Mouse (Mus musculus) erythroblast, embryonic 14.5 days (primary cell): ENCODE results near the gene Vps8. TPM values are rescaled to one million over a fixed set of nuclear protein-coding genes. Genes with fewer than 3 reads are reported as not detected.

Experiments used
- H3K27me3 ChIP-seq: 2 replicates; pipeline ENCODE4 v1.6.1; 2012; ENCODE audit warnings: inconsistent platforms; ENCODE audit not compliant: control insufficient read depth
- H3K36me3 ChIP-seq: 2 replicates; pipeline ENCODE4 v1.6.1; 2012; ENCODE audit warnings: mild to moderate bottlenecking, inconsistent platforms; ENCODE audit not compliant: control insufficient read depth
- H3K4me1 ChIP-seq: 2 replicates; pipeline ENCODE4 v1.6.1; 2012; ENCODE audit warnings: inconsistent platforms; ENCODE audit not compliant: control insufficient read depth
- H3K4me3 ChIP-seq: replicated peaks from 2 replicates; pipeline ENCODE3; 2012; ENCODE audit warnings: moderate library complexity, mild to moderate bottlenecking, inconsistent platforms
- H3K9me3 ChIP-seq: 2 replicates; pipeline ENCODE4 v1.6.1; 2012; ENCODE audit warnings: low read length, inconsistent platforms, mixed read lengths; ENCODE audit not compliant: control insufficient read depth
- GATA1 ChIP-seq: IDR thresholded peaks from 2 replicates; pipeline ENCODE4 v1.6.1; 2012; ENCODE audit warnings: low read length, inconsistent platforms, mixed read lengths
- TAL1 ChIP-seq: IDR thresholded peaks from 3 replicates; pipeline ENCODE4 v1.6.1; 2012; ENCODE audit warnings: low read length, inconsistent platforms, mixed read lengths
- polyA plus RNA-seq: library from polyadenylated mRNA; stranded (reverse); fragments of >175 nt; gene quantifications from 2 replicates; pipeline ENCODE4 v1.2.3, GENCODE M21; 2012

The Vps8 gene
- polyA plus RNA-seq, 1 experiment, result 3.1 TPM

DNA sequence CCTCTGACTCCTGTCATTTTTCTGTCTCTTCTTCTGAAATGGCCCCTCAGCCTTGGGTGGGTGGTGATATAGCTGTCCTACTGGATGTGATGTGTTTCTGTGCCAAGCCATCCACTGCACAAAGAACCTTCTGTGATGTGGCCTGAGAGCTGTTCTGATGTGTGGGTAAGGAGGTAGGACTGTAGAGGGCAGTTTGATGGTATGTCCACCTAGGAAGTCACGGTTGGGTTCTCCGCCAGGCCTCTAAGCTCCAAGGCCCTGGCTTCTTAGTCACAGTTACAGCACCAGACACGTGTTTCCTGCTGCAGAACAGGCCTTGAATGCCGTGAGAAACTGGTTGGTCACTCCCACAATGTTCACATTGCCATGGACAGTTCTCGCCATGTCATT lies 184.7 kb downstream of the Vps8 start:
- Histone ChIP-seq H3K4me3 (no peak overlapping the region), H3K27me3 (no peaks in the 10 kb centered on the region), H3K9me3 (no peaks in the 10 kb centered on the region), H3K36me3 (no peaks in the 10 kb centered on the region), H3K4me1 (no peaks in the 10 kb centered on the region)
- TF ChIP-seq TAL1 (no peak), GATA1 (no peak)

- Histone ChIP-seq H3K4me1 (no peaks in the 10 kb centered on the region), H3K4me3 (no peak overlapping the region), H3K9me3 (no peaks in the 10 kb centered on the region), H3K36me3 (no peaks in the 10 kb centered on the region), H3K27me3 (no peaks in the 10 kb centered on the region)
- TF ChIP-seq GATA1 (no peak), TAL1 (no peak)
Observed at GRCm38 (mm10) chr16:21608176-21608865, 185.4 kb downstream of the Vps8 start.

GRCm38 (mm10) chr16:21610473-21610872 lies 187.6 kb downstream of the Vps8 start:
- Histone ChIP-seq H3K36me3 (no peaks in the 10 kb centered on the region), H3K27me3 (no peaks in the 10 kb centered on the region), H3K4me1 (no peaks in the 10 kb centered on the region), H3K9me3 (no peaks in the 10 kb centered on the region), H3K4me3 (no peak overlapping the region)
- no peak for TF ChIP-seq TAL1

DNA sequence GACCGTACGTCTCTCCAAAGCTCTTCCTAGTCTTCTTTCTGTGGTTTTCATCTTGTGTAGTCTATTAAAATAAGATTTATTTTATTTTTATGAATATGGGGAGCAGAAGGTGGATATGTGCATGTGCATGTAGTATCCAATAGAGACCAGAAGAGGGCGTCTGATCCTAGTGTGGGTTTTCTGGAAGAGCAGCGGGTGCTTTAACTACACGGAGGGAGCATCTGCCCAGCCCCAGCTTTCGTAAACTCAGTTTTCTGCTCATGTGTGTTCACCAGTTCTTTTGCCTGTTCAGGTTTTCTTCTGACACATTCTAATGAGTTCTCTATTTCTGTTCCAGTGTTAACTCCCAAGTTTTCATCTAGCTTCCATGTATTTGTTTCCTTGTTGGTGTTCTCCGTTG lies 192.9 kb downstream of the Vps8 start:
- Histone ChIP-seq H3K9me3 (no peaks in the 10 kb centered on the region), H3K36me3 (no peaks in the 10 kb centered on the region), H3K27me3 (no peaks in the 10 kb centered on the region), H3K4me3 (no peak overlapping the region), H3K4me1 (no peaks in the 10 kb centered on the region)
- TF ChIP-seq TAL1 (no peak), GATA1 (no peak)

DNA sequence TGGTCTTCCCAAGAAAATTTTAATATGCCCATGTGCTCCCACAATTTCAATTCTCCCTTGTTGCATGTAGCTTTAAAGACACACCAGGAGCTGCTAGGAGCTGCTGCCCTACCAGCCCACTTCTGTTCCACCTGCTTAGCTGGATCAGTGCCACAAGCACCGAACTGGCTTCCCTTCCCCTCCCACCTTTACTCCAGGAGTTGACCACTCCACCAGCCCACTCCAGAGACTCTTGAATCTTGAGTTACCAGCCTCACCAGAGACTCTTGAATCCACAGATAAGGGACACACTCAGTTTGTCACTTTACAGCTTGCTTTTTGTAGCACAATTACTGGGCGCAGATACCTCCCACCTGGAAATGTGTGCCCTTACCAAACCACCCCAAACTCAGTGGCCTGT lies 197.7 kb downstream of the Vps8 start:
- Histone ChIP-seq H3K4me3 (no peak overlapping the region), H3K27me3 (no peaks in the 10 kb centered on the region), H3K36me3 (no peaks in the 10 kb centered on the region), H3K4me1 (no peaks in the 10 kb centered on the region), H3K9me3 (no peaks in the 10 kb centered on the region)
- TF ChIP-seq TAL1, result no peak
- TF ChIP-seq GATA1, result no peak

DNA sequence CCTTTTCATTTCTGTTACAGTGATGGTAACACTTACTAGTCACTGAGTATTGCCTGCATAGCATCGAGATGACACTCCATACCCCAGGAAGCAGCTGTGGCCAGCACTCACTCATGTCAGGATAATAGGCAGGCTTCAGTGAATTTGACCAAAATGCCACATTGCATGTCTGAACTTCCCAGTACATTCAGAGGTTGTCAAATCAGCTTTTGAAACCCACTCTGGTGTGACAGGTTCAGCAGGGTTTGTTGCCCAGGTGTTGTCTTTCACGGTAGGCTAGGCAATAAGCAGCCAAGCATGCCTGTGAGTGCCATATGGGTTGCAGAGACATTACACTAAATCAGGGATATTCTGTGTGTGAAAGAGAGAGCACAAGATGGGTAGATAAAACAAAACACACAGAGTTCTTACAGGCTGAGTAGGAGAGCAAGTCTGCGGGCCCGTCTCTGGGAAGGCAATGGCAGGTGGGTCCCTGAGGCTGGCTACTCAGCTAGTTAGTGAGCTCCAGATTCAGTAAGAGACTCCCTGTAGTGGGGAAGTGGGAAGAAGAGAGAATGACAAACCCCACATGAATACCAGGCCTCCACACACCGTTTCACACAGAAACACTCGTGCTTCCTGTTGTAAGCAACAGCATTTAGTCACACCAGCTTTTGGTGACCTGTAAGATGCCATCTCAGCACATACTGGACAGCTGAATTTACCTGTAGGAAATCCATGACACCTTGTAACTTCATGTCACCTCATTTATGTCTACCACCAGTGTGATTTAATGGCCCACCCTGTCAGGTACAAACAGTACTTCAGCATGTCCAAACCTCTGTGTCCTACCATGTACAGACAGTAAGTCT lies 203.1 kb downstream of the Vps8 start:
- Histone ChIP-seq H3K27me3 (no peaks in the 10 kb centered on the region), H3K36me3 (no peaks in the 10 kb centered on the region), H3K9me3 (no peaks in the 10 kb centered on the region), H3K4me3 (no peak overlapping the region), H3K4me1 (no peaks in the 10 kb centered on the region)
- no peak for TF ChIP-seq TAL1
- no peak for TF ChIP-seq GATA1

- H3K4me1 ChIP-seq, result no peaks in the 10 kb centered on the region
- no peaks in the 10 kb centered on the region for H3K27me3 ChIP-seq
- no peak for TF ChIP-seq TAL1
- TF ChIP-seq GATA1, result no peak
- H3K4me3 ChIP-seq, result no peak overlapping the region
- no peaks in the 10 kb centered on the region for H3K9me3 ChIP-seq
- H3K36me3 ChIP-seq, result no peaks in the 10 kb centered on the region
Observed at GRCm38 (mm10) chr16:21627248-21627647, 204.3 kb downstream of the Vps8 start.

DNA sequence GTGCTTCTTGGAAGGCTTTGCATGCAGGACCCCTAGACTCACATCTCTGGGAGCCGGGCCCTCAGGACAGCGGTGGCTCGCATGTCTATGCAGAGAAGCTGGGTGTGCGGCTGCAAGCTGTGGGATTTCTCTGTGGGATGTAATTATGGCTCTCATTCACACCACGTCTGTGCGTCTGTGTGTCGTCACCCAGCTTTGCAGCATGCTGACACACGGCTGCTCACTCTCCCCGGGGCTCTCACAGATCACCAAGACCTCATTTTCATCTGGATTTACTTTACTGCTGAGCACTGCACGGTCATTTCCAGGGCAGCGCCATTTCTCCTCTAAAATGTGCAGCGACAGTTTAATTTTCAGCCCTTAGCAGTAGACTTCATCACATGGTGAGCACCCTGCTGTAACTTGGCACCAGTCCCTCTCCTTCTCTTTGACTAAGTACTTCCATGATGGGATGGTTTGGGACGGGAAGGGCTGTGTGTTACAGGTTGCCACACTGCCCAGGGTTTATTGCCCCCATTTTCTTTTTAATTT lies 205.2 kb downstream of the Vps8 start:
- no peaks in the 10 kb centered on the region for H3K36me3 ChIP-seq
- no peaks in the 10 kb centered on the region for H3K27me3 ChIP-seq
- no peaks in the 10 kb centered on the region for H3K4me1 ChIP-seq

DNA sequence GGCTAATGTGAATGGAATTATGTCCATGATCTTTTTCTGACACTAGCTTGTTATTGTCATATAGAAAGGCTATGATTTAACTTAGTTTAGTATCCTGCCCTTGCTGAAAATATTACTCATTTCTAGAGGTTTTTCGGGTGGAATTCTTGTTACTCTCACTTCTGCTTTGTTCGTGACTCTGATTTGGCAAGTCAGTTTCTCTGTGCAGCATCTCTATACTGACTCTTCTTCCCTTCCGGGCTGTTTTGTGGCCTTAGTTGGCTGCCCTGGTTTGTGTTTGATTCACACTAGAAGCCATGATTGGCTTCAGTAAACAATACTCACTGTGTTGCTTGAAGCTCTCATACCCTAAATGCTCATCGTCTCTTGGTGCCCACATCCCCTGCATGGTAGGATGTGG lies 207.7 kb downstream of the Vps8 start:
- no peak overlapping the region for H3K4me3 ChIP-seq
- TF ChIP-seq GATA1 (no peak), TAL1 (no peak)
- H3K9me3 ChIP-seq, result no peaks in the 10 kb centered on the region
- H3K36me3 ChIP-seq, result no peaks in the 10 kb centered on the region
- H3K4me1 ChIP-seq, result no peaks in the 10 kb centered on the region
- H3K27me3 ChIP-seq, result no peaks in the 10 kb centered on the region

More for the DNA sequence above, 205.2 kb downstream of the Vps8 start:
- no peak overlapping the region for H3K4me3 ChIP-seq
- H3K9me3 ChIP-seq, result no peaks in the 10 kb centered on the region
- TF ChIP-seq GATA1 (no peak), TAL1 (no peak)
